Mouse (Mus musculus) myocyte (in vitro differentiated cells): ENCODE data around the gene Abca12.

Experiments used
- CEBPB ChIP-seq: IDR thresholded peaks from 2 replicates; pipeline ENCODE4 v1.6.1; 2011; ENCODE audit warnings: mild to moderate bottlenecking, moderate library complexity; ENCODE audit not compliant: poor library complexity, insufficient read depth, severe bottlenecking
- E2F4 ChIP-seq: IDR thresholded peaks from one replicate; pipeline ENCODE4 v1.6.1; 2011; ENCODE audit warnings: mild to moderate bottlenecking, control low read depth, moderate library complexity; ENCODE audit not compliant: insufficient read depth
- MAX ChIP-seq: IDR thresholded peaks from one replicate; pipeline ENCODE4 v1.6.1; 2011; ENCODE audit warnings: low read depth, mild to moderate bottlenecking, control low read depth
- MYOD1 ChIP-seq, 3 experiments: IDR thresholded peaks; one replicate each; pipeline ENCODE4 v1.6.1; 2011; ENCODE audit warnings: control low read depth in 2 of 3, low read depth in 2 of 3, mild to moderate bottlenecking in 2 of 3, moderate library complexity in 1 of 3; ENCODE audit not compliant: insufficient read length in 2 of 3, control insufficient read depth in 1 of 3
- POLR2A ChIP-seq: IDR thresholded peaks from one replicate; pipeline ENCODE4 v1.6.1; 2011; ENCODE audit warnings: low read depth, mild to moderate bottlenecking, control low read depth, moderate library complexity; ENCODE audit not compliant: insufficient read length

DNA sequence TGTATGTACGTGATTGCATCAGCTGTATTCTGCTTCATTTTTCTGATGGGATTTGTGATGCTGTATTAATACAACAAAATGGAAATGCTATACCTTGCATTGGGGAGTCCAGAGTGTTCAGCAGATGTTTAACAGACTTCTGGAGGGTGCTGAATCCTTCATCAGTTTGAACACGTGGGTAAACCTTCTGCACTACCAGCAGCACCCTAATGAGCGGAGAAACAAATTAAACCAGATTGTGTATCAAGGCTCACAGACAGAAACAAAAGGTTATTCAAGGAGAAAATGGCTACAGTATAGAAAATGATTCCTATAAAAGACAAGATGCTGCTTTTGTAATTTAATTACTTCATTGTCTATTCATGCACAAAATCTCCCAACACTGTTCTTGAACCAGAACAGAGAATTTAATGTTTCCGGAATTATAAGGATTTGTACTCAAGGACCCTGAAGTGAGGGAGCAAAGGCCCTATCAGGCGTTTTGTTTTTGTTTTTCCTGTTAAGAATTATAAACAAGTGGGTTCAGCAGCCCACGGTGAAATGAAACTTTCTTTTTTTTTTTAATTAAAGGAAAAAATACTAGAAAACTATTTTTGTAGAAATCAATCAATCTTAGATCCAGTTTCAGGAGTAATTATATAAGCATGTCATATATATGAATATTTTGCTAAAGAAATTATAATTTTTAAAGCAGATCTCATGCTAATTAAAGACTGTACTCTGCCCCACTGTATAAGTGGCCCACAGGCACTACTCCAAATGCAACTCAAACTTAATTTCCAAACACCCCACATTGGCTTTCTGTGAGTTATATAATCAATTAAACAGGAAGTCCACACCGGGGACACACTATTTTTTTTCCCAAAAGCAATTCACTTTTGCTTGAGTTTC, 73.1 kb downstream of the Abca12 start:
- TF ChIP-seq CEBPB (no peak), POLR2A (no peak), MYOD1 (IDR thresholded peaks at IDR 0.05; ENCODE audit: control insufficient read depth in 1 of 3, insufficient read length in 2 of 3, low read depth in 2 of 3) (no peak), MAX (no peak), E2F4 (no peak)
